Mouse (Mus musculus): Measurements from ENCODE around the gene Nppa.

GRCm38 (mm10) chr4:148000202-148000772 is at the start of gene Nppa:
- TF ChIP-seq POLR2AphosphoS2 (IDR thresholded peaks at IDR 0.05; ENCODE audit: insufficient read length, low read depth) (no peak), POLR2A (IDR thresholded peaks at IDR 0.05; ENCODE audit: insufficient read length, low read depth) (no peak), MYOG (IDR thresholded peaks at IDR 0.05; ENCODE audit: control insufficient read depth in 1 of 3, insufficient read depth in 1 of 3, insufficient read length in 2 of 3, low read depth in 2 of 3) (peak in 1 of 3 experiments; percentile 25)
